Mouse (Mus musculus): ENCODE data around the gene Cog6. TPM values are rescaled to one million over a fixed set of nuclear protein-coding genes. Genes with fewer than 3 reads are reported as not detected.

Gene Cog6
- total RNA-seq (2022): 10 to 100 TPM; 49.4 to 59.3 (median 54.4) TPM

DNA sequence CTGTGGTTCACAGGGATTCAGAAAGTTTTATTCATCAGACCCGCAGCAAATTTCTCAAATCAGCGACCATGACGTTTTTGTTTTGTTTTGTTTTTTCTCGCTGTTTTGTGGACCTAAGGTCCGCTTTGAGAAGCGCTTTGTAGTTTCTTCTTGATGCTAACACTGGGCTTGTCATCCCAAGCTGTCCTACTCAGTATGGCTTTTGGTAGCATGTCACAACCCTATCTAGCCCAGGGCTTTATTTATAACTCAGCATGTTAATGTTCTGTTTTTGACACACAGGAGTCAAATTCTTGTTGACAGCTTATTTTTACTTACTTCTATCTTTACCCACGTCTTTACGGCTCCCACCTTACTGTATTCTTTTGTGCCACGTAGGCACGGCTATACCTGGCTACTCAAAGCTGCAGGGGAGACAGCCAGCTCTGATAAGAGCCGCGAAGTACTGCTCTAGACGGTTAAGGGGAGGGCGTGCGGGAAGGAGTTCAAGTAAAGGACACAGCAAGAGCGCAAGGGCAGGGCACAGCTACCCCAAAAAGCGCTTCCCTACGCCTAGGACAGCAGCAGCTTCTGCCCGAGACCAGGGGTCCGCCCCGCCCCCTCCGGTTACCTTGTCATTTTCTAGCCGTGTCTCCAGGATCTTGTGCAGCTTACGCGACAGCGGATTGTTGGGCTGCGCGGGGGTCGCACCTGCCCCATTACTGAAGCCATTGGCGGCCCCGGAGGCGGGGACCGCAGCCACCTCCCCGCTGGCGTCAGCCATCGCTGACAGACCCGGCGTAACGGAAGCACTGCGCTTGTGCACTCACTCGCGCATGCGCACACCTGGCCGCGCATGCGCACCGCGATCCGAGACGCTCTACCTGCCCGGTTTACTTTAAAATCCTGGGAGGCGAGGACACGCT lies at the start of gene Cog6:
Gene Cog6 (minus strand): TSS at position 802 of the 905 bp plus-strand sequence.
- peak; percentile 81 for DNase-seq (ENCODE audit: low spot score)

- DNase-seq (ENCODE audit: low spot score): no peak
Measured at GRCm38 (mm10) chr3:53066095-53066372, 49.0 kb upstream of the Cog6 start.

- no peak for DNase-seq (ENCODE audit: low spot score)
Measured at GRCm38 (mm10) chr3:53065267-53066094, 48.4 kb upstream of the Cog6 start.

DNA sequence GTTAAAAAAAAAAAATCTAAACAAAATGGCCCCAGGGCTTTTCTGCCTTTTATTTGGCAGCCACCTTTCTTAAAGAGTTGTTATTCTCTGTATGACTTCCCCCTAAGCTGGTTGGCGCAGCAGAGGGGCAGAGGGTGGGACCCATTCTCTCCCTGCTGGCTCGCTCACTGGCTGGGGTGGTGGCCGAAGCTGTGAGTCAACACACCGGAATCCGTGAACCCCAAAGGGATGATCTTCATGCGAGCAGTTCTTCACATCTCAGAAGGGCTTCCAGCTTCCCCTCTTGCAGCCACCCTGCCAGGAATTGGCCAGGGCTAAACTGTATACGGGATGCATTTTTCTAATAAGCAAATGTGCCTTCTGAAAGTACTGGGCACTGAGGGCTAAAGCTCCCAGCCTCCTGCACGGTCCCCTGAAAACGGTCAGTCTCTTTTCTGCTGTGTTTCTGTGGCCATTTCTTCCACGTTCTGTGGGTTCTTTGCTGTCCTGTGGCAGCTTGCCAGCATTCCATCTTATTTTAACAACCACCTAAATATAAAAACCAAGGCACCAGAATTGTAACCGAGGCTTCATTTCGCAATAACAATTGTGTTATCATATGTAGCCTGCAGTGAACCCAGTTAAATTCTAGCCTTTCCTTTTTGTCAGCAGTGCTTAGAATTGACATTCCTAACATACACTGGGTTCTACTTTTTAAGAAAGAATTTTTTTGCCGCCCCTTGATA lies 46.5 kb upstream of the Cog6 start:
- DNase-seq (ENCODE audit: low spot score): peak; percentile 49

- peak; percentile 71 for DNase-seq (ENCODE audit: low spot score)
Measured at GRCm38 (mm10) chr3:53059959-53060358, 42.9 kb upstream of the Cog6 start.

GRCm38 (mm10) chr3:53056430-53056829 lies 39.4 kb upstream of the Cog6 start:
- DNase-seq (ENCODE audit: low spot score): no peak

DNA sequence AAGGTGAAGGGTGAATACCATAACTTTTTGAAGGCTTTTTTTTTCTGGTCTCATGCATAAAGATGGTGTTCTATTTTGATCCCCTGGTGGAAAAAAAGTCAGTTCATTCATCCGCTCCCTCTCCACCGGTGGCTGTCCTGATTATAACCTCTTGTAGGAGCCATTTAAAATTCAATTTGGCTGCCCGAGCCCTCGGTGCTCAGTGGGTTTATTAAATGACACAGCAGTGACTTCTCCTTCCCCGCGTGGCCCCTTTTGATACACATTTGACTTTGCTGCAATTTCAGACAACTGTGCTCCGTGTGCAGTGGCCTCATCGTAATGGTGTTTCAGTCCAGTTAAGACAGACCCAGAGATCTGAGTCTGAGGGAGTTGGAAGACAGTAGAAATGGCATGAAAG lies 35.3 kb upstream of the Cog6 start:
- DNase-seq (ENCODE audit: low spot score): no peak

DNA sequence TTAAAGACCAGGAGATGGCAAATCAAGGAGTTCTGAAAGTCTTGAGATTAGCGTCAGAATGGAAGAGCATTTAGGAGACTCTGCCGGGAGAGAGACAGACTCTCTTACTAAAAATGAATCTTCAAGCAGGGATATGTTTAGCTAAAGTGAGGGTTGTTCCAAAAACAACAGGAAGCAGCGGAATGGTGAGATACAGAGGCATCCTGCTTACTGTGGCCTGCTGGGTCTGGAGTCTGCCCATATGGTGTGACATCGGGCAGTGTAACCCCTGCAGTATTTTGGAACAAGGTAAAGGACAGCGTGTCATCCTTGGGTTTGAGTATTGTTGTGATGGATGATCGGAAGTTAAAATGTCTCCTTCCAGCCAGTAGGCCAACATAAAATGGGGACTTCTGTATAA lies 29.3 kb upstream of the Cog6 start:
- no peak for DNase-seq (ENCODE audit: low spot score)

- no peak for DNase-seq (ENCODE audit: low spot score)
Measured at GRCm38 (mm10) chr3:53045697-53046096, 28.7 kb upstream of the Cog6 start.

- DNase-seq (ENCODE audit: low spot score): no peak
Measured at GRCm38 (mm10) chr3:53044682-53045299, 27.8 kb upstream of the Cog6 start.

- DNase-seq (ENCODE audit: low spot score): no peak
Measured at GRCm38 (mm10) chr3:53044238-53044637, 27.2 kb upstream of the Cog6 start.

DNA sequence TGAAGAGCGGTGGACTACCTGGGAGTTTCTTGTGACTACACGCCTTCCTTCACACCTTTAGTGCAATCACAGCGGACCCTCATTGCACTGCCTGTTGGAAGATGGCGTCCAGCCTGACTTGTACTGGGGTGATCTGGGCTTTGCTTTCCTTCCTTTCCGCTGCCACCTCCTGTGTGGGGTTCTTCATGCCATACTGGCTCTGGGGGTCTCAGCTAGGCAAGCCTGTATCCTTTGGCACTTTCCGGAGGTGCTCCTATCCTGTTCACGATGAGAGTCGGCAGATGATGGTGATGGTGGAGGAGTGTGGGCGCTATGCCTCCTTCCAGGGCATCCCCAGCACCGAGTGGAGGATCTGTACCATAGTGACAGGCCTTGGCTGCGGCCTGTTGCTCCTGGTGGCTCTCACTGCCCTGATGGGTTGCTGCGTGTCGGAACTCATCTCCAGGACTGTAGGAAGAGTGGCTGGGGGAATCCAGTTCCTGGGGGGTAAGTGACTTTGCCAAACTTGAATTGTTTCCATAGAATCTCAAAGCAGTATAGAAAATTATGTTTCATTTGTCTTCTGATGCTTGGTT lies 26.3 kb upstream of the Cog6 start:
- no peak for DNase-seq (ENCODE audit: low spot score)

DNA sequence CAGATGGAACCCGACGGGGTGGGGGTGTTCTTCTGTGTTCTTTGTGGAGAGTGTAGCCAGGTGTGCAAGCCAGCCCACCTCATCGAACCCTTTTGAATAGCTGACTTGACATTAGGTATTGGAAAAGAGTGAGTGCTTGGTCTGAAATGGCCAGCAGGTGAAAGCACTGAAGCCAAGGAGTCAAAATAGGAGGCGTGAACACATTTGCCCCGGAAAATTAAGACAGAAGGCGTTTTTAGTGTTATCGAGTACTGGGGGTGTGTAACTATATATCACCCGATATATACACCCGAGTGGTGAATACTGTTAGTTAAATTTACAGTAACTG lies 25.2 kb upstream of the Cog6 start:
- DNase-seq (ENCODE audit: low spot score): no peak

GRCm38 (mm10) chr3:53041411-53042239 lies 24.6 kb upstream of the Cog6 start, which contains the start of gene Lhfp:
Lhfp (plus strand) TSS chr3:53041528.
- DNase-seq (ENCODE audit: low spot score): peak; percentile 69

GRCm38 (mm10) chr3:53040593-53041410 lies 23.8 kb upstream of the Cog6 start:
- DNase-seq (ENCODE audit: low spot score): no peak

GRCm38 (mm10) chr3:53039746-53040145 lies 22.7 kb upstream of the Cog6 start:
- DNase-seq (ENCODE audit: low spot score): no peak

DNA sequence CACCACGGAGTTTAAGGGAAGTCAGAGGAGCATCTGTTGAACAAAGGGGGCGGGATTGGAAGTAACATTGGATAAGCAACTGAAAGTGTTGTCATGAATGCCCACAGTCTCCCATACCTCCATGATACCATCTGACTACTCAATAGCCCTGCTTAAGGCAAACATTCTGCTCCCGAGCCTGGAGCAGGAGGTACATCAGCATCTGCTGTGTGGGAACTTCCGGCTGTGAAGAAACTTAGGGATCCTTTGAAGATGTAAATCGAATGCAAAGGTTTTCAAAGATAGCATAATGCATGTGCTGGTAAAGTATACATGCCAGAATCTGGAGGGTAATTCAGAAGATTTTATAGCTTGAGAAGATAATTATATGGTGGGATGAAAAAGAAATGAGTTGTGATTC lies 21.9 kb upstream of the Cog6 start:
- DNase-seq (ENCODE audit: low spot score): no peak

GRCm38 (mm10) chr3:53036941-53037340 lies 19.9 kb upstream of the Cog6 start:
- DNase-seq (ENCODE audit: low spot score): no peak

- no peak for DNase-seq (ENCODE audit: low spot score)
Measured at GRCm38 (mm10) chr3:53036076-53036475, 19.0 kb upstream of the Cog6 start.

DNA sequence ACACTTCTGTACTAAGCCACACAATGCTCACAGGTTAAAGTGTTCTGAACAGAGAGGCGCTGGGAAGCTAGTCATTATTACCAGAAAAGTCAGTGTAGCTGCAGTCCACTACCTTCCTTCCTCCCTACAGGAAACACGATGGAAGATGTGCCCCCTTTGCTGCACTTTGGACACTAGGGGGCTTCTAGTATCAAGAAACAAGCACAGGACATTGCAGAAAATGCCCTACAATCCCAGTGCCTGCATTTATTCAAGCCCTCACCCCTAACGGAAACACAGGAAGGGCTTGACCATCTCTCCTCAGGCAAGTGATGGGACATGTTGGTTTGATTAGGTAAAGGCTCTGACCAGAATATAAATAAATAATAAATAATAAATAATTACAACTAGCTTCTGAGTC lies 16.4 kb upstream of the Cog6 start:
- DNase-seq (ENCODE audit: low spot score): peak; percentile 39
